Mouse (Mus musculus) lung, embryonic 15.5 days (tissue): ENCODE data around the gene Pam. TPM values are rescaled to one million over a fixed set of nuclear protein-coding genes. Genes with fewer than 3 reads are reported as not detected.

Source experiments
- ATAC-seq: fragments of 200-750 bp; cut with Nextera tagmentation; 2 replicates; pipeline ENCODE4 v1.8.0; 2017; ENCODE audit warnings: moderate number of reproducible peaks, borderline replicate concordance; ENCODE audit not compliant: low FRiP score, low TSS enrichment; ENCODE audit errors: extremely low read depth
- H3K27ac ChIP-seq: fragments of 300-500 bp; sonication (generic); 2 replicates; pipeline ENCODE4 v1.5.1; 2015; ENCODE audit warnings: moderate library complexity, mild to moderate bottlenecking, inconsistent platforms
- H3K27me3 ChIP-seq: fragments of 300-500 bp; sonication (generic); 2 replicates; pipeline ENCODE4 v1.6.1; 2015; ENCODE audit warnings: inconsistent platforms
- H3K36me3 ChIP-seq: fragments of 300-500 bp; sonication (generic); 2 replicates; pipeline ENCODE4 v1.6.1; 2015; ENCODE audit warnings: inconsistent platforms
- H3K4me1 ChIP-seq: fragments of 300-500 bp; sonication (generic); 2 replicates; pipeline ENCODE4 v1.6.1; 2015; ENCODE audit warnings: inconsistent platforms
- H3K4me2 ChIP-seq: fragments of 300-500 bp; sonication (generic); 2 replicates; pipeline ENCODE4 v1.6.1; 2015; ENCODE audit warnings: inconsistent platforms, mild to moderate bottlenecking, moderate library complexity
- H3K4me3 ChIP-seq: fragments of 300-500 bp; sonication (generic); 2 replicates; pipeline ENCODE4 v1.5.1; 2015; ENCODE audit warnings: mild to moderate bottlenecking, inconsistent platforms
- H3K9ac ChIP-seq: fragments of 300-500 bp; sonication (generic); 2 replicates; pipeline ENCODE4 v1.6.1; 2015; ENCODE audit warnings: inconsistent platforms
- H3K9me3 ChIP-seq: fragments of 300-500 bp; sonication (generic); 2 replicates; pipeline ENCODE4 v1.6.1; 2016; ENCODE audit warnings: inconsistent platforms
- WGBS: fragments of 180-500 bp; shearing (Covaris S2); methylation state at CpG from one replicate; pipeline ENCODE4 v1.1.7; 2015; 5-methylcytosine and 5-hydroxymethylcytosine counted together
- polyA plus RNA-seq: library from polyadenylated mRNA; unstranded; fragments of >200 nt; fragmentation: Nextera tagmentation; extraction: Ambion mirVana; gene quantifications from 2 replicates; pipeline ENCODE4 v1.2.1, GENCODE M21; 2015

Pam gene
- polyA plus RNA-seq, 1 experiment from 2014 or later: 52.7 TPM

DNA sequence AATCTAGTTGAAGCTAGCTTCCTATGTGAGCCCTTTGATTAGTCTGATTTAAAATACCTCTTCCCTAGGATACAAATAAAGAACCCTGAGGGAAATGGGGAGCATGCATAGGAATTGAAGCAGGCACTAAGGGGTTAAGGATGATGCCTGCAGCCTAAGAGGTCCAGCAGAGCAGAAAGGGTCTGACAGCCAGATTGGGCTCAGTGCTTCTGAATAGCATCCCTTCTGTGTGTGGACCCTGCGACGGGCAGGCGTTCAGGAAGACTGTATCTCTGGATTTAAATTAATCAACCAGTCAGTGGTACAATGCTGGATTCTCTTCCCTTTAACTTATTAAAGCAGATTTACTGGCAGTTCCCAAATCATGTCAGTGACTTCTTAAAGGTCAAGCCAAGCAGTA lies 41.5 kb downstream of the Pam start:
- H3K27me3 ChIP-seq: no peaks in the 10 kb centered on the region
- WGBS: 77% methylated on average over 3 of the region's 3 CpGs
- no peak for ATAC-seq
- H3K27ac ChIP-seq: no peak overlapping the region
- H3K9ac ChIP-seq: no peak overlapping the region
- H3K4me2 ChIP-seq: no peak overlapping the region
- H3K9me3 ChIP-seq: no peaks in the 10 kb centered on the region
- peaks cover 8% of the 10 kb centered on the region; the same call in 1 of the 2 replicates for H3K4me1 ChIP-seq
- no peaks in the 10 kb centered on the region for H3K36me3 ChIP-seq
- no peak overlapping the region for H3K4me3 ChIP-seq

DNA sequence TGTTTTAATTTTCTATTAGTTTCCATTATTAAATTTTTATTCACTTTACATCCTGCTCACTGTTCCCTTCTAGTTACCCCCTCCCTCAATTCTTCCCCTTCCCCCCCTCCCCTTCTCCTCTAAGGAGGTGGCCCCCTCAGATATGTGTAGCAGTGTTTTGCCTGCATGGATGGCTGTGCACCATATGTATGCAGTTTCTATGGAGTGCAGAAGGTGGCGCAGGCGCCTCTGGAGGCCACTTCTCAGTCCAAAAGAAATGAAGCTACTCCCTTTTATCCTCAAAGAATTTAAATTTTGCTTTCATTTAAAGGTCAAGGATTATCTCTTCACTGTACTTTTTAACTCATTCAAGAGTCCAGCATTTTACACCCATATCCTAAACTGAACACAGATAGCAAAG lies 42.0 kb downstream of the Pam start:
- Histone ChIP-seq H3K9me3 (no peaks in the 10 kb centered on the region), H3K27ac (no peak overlapping the region), H3K4me3 (no peak overlapping the region), H3K27me3 (no peaks in the 10 kb centered on the region), H3K9ac (no peak overlapping the region), H3K4me1 (peaks cover 8% of the 10 kb centered on the region; the same call in 1 of the 2 replicates), H3K36me3 (no peaks in the 10 kb centered on the region), H3K4me2 (no peak overlapping the region)
- WGBS: 85% methylated on average over 2 of the region's 2 CpGs
- ATAC-seq: no peak

DNA sequence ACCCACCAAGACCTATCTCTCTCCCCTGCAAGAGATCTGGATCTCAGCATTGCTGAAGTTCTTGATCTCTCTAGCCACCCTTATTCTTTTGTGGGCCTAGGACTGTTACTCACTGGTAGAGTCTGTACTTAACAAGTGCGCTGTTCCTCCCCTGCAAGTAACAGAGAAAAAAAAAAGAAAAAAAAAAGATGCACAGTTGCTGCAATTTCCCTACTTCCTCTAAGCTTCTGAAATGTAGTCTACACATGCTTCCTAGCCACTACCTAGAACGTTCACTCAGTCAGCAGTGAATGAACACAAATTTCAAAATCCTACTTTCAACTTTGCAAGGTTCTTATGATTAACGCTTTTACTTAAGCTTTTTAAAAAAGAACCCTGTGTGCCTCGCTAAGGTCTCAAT lies 42.7 kb downstream of the Pam start:
- 90% methylated on average over 4 of the region's 4 CpGs for WGBS

DNA sequence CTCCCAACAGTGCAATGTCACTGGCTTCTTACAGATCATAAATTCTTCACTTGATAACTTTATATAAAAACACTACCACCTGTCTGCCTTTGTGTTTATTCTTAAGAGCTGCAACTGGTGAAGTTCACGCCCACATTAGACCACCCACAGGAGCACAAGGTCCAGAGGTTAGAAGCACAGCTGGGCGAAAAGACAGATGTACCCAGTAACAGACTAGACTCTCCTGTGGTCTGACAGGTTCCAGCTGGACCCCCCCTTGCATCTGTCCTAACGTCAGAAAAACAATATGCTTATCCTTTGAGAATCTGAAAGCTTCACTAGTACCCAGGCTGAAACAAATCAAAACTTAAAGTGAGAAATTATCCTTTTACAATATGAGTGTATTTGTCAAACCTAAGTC lies 44.4 kb downstream of the Pam start:
- H3K4me3 ChIP-seq: no peak overlapping the region
- WGBS: 34% methylated on average over 3 of the region's 3 CpGs
- H3K4me2 ChIP-seq: no peak overlapping the region
- H3K4me1 ChIP-seq: peaks cover 12% of the 10 kb centered on the region; the same call in 1 of the 2 replicates
- H3K27me3 ChIP-seq: no peaks in the 10 kb centered on the region
- H3K36me3 ChIP-seq: no peaks in the 10 kb centered on the region
- H3K9me3 ChIP-seq: no peaks in the 10 kb centered on the region
- H3K27ac ChIP-seq: no peak overlapping the region
- ATAC-seq: 0 out of 2 replicates have a peak, but pooled peaks have one; percentile 56
- H3K9ac ChIP-seq: no peak overlapping the region

More for the DNA sequence above, 42.7 kb downstream of the Pam start:
- Histone ChIP-seq H3K4me1 (peaks cover 14% of the 10 kb centered on the region), H3K9ac (no peak overlapping the region), H3K4me2 (no peak overlapping the region), H3K4me3 (no peak overlapping the region), H3K9me3 (no peaks in the 10 kb centered on the region), H3K27me3 (no peaks in the 10 kb centered on the region), H3K36me3 (no peaks in the 10 kb centered on the region), H3K27ac (no peak overlapping the region)
- no peak for ATAC-seq

DNA sequence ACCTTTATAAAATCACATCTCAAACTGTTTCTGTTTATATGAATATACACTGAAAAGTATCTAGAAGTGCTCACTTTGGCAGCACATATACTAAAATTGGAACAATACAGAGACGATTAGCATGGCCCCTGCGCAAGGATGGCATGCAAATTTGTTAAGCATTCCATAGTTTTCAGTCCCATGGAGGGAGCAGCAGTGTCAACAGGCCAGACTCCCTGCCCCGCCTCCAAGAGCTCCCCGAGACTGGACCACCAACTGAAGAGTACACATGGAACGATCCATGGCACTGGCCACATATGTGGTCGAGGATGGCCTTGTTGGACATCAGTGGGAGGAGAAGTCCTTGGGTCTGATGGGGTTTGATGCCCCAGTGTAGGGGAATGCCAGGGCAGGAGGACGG lies 45.7 kb downstream of the Pam start:
- H3K27me3 ChIP-seq: no peaks in the 10 kb centered on the region
- no peak overlapping the region for H3K4me2 ChIP-seq
- 85% methylated on average over 7 of the region's 7 CpGs for WGBS
- ATAC-seq: no peak
- peaks cover 12% of the 10 kb centered on the region; the same call in 1 of the 2 replicates for H3K4me1 ChIP-seq
- H3K4me3 ChIP-seq: no peak overlapping the region
- no peak overlapping the region for H3K9ac ChIP-seq
- H3K36me3 ChIP-seq: no peaks in the 10 kb centered on the region
- H3K27ac ChIP-seq: no peak overlapping the region
- H3K9me3 ChIP-seq: no peaks in the 10 kb centered on the region

DNA sequence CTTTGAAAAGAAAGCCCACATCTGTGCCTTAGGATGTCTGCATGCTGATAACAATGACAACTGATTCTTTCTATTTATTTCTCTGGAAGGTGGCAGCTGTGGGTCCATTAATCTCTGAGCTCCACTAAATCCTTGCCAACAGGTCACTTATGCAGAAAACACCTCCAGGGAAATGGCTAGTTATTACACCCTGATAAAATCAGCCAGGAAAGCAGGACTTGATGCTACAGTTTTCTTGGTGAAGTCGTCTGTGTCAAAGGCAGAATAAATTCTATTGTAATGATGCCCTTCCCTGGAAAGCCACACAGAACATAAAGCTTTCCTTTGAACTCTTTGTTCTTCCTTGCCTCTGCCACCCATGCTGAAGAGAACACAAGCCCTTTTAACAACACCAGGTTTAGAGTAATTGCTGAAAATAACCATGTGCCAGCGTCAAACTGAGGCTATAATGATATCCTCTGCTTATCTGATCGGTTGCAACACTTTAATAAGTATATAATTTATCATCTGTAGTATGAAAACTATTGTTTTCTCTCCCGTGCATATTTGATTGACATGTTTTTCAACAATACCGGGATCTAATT lies 47.1 kb downstream of the Pam start:
- no peak overlapping the region for H3K4me2 ChIP-seq
- H3K4me3 ChIP-seq: no peak overlapping the region
- no peaks in the 10 kb centered on the region for H3K36me3 ChIP-seq
- WGBS: 36% methylated on average over 5 of the region's 5 CpGs
- H3K9ac ChIP-seq: no peak overlapping the region
- no peak for ATAC-seq
- no peaks in the 10 kb centered on the region for H3K9me3 ChIP-seq
- no peak overlapping the region for H3K27ac ChIP-seq
- no peaks in the 10 kb centered on the region for H3K27me3 ChIP-seq
- peaks cover 12% of the 10 kb centered on the region; the same call in 1 of the 2 replicates for H3K4me1 ChIP-seq

DNA sequence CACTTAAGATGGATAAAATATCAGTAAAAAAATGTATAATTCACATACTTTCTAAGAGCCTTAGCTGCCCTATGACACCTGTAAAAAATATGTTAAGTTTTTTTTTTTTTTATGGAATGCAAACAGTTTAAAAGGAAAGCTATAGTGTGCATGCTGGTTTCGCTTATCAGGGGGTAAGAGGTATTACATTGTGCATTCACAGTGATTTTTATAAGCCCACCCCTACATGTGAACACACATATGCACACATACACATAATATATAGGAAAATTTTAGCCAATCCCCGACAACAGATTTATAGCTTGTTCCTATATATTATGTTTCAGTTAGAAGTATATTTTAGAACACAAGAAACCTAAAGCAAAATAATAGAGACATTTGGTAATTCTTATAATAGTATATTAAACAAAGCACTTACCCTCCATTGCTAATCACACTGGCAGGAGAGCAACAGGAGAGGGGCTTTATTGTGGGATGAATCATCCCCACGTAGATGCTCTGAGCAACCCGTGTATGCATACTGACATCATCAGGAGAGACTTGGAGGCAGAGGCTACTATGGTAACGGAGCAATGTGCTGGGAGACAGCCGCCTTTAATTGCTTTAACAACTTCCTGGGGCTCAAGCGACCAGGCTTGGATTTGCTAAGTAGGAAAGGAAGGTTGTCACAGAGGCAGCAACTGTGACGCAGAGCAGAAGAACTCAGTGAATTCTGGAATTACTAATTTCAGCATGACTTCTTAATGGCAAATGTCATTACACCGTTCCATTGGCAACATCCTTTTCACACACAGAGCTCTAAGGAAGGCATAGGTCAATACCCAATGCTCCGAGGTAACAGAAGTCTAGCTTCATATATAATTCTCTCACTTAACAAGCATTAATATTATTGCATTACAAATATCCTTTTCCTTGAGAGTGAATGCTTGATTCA lies 47.9 kb downstream of the Pam start:
- Histone ChIP-seq H3K27me3 (no peaks in the 10 kb centered on the region), H3K4me3 (no peak overlapping the region), H3K9me3 (no peaks in the 10 kb centered on the region), H3K9ac (no peak overlapping the region), H3K4me1 (peaks cover 12% of the 10 kb centered on the region; the same call in 1 of the 2 replicates), H3K36me3 (no peaks in the 10 kb centered on the region), H3K27ac (no peak overlapping the region), H3K4me2 (no peak overlapping the region)
- ATAC-seq: no peak
- 27% methylated on average over 10 of the region's 10 CpGs for WGBS

DNA sequence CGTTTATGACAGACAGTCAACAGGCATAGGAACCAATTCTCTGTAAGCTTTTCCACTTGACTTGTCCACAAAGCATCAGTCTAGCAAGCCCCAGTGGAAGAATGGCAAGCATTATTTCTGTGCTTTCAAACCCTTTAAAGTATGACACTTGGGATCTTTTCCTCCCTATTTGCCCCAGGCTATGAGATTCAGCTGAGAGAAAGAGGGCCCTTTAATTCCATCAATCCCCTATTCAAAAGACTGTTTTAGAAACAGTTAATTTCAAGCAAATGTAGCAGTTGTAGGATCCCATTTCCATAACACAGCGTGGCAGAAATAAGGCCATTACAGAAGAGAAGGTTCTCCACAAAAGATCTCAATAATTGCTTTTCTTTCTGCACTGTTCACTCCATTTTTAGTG lies 53.0 kb downstream of the Pam start:
- H3K4me2 ChIP-seq: no peak overlapping the region
- no peak for ATAC-seq
- H3K9ac ChIP-seq: no peak overlapping the region
- no peak overlapping the region for H3K27ac ChIP-seq
- no peaks in the 10 kb centered on the region for H3K4me1 ChIP-seq
- no peaks in the 10 kb centered on the region for H3K27me3 ChIP-seq
- WGBS: 80% methylated on average over 2 of the region's 2 CpGs
- H3K4me3 ChIP-seq: no peak overlapping the region
- no peaks in the 10 kb centered on the region for H3K36me3 ChIP-seq
- no peaks in the 10 kb centered on the region for H3K9me3 ChIP-seq

DNA sequence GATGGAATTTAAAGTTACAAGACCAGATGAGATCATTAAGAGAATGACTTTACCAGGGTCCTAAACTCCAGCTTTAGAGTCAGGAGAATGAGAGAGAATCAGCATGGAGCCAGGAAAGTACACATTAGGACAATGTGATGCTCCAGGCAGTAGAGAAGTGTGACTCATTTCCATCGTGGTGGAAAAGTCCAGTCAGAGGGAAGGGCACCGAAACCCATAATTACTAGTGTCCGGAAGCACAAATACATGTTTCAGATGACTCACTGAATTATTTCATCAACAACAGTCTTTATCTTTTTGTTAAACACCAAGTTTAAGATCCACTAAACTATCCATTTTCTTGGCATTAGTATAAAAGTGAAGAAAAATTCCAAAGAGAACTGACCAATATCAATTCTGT lies 57.2 kb downstream of the Pam start:
- Histone ChIP-seq H3K9ac (no peak overlapping the region), H3K4me3 (no peak overlapping the region), H3K4me1 (no peaks in the 10 kb centered on the region), H3K27me3 (no peaks in the 10 kb centered on the region), H3K36me3 (no peaks in the 10 kb centered on the region), H3K27ac (no peak overlapping the region), H3K9me3 (no peaks in the 10 kb centered on the region), H3K4me2 (no peak overlapping the region)
- 82% methylated on average over 3 of the region's 3 CpGs for WGBS
- ATAC-seq: no peak

DNA sequence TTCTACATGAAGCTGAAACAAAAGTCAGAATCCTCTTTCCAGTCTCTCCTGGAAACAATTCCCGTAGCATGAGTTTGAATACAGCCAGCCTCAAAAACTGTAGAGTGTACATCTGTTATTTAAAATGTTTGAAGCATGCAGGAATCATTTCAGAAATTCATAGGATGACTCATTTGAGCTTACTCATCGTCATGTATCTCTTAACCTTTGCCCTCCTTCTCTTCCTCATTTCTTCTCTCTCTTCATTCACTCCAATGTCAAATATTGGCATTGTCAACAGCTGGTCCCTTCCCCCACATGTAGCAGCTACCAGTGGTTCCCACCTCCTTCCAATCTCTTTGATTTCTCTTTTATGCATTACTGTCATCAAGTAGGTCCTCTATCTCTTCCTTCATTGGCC lies 59.7 kb downstream of the Pam start:
- WGBS: 72% methylated on average over 2 of the region's 2 CpGs
- no peak for ATAC-seq

DNA sequence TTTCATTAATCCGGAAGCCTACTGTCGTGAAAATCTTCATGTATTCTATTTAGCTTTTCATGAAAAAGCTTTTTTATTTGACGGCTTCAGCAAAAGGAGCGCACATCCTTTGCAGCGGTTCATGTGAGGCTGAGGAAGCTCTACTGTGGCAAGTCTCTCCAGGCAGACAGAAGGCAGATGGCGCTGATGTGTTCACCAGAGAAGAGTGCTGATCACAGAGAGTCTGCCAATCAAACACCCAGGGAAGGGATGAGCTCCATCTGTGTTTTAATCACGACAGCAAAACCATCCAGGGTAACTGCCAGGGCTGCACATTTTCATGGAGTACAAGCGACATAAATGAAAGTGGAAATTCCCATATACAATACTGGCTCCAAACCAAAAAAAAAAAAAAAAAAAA lies 63.6 kb downstream of the Pam start:
- Histone ChIP-seq H3K27ac (no peak overlapping the region), H3K9me3 (no peaks in the 10 kb centered on the region), H3K27me3 (no peaks in the 10 kb centered on the region), H3K36me3 (no peaks in the 10 kb centered on the region), H3K4me2 (no peak overlapping the region), H3K4me3 (no peak overlapping the region), H3K9ac (no peak overlapping the region), H3K4me1 (no peaks in the 10 kb centered on the region)
- ATAC-seq: no peak
- WGBS: 85% methylated on average over 8 of the region's 8 CpGs

More for the DNA sequence above, 59.7 kb downstream of the Pam start:
- Histone ChIP-seq H3K4me2 (no peak overlapping the region), H3K9ac (no peak overlapping the region), H3K4me1 (no peaks in the 10 kb centered on the region), H3K27me3 (no peaks in the 10 kb centered on the region), H3K4me3 (no peak overlapping the region), H3K9me3 (no peaks in the 10 kb centered on the region), H3K36me3 (no peaks in the 10 kb centered on the region), H3K27ac (no peak overlapping the region)

DNA sequence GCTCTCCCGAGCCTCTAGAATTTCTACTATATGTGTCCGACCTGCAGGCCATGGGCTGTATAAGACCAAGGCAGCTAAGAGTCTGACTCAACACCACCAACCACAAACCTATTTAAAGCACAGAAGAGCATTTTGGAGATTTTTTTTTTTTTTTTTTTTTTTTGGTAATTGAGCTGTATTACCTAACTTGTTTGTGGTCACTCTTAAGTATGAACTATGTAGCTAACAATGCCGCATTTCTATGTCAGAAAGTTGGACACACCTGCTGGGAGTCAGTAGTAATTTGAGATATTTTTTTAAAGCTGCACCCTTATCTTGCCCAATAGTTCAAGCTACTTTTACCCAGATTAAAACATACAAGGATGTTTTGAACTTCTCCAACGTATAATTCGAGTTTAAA lies 66.4 kb downstream of the Pam start:
- Histone ChIP-seq H3K4me3 (no peak overlapping the region), H3K4me1 (no peaks in the 10 kb centered on the region), H3K9me3 (no peaks in the 10 kb centered on the region), H3K4me2 (no peak overlapping the region), H3K27me3 (no peaks in the 10 kb centered on the region), H3K9ac (no peak overlapping the region), H3K36me3 (no peaks in the 10 kb centered on the region), H3K27ac (no peak overlapping the region)
- ATAC-seq: no peak
- 84% methylated on average over 5 of the region's 5 CpGs for WGBS
